In genomic region chr7:73306728-73307127, GRCm38 (mm10) we compare ENCODE assay signal across 21 mouse cellular contexts.
DNase-seq lines count a peak whose midpoint lies in the region; ATAC-seq and TF ChIP-seq lines count a peak whose summit lies in the region.
"Had no signal": no experiment of that assay in that cellular context is flagged by ENCODE, and none has a peak within 500 bp of the region (broad histone marks: within the 10 kb centered on the region; RNA-seq: fewer than 3 reads in every experiment).

No protein-coding gene starts in this region.

- H3K4me1 ChIP-seq in forebrain, embryonic 10.5 days = peaks cover 65% of the 10 kb centered on the region
- H3K4me1 ChIP-seq in forebrain, embryonic 12.5 days = peaks cover 56% of the 10 kb centered on the region
- H3K4me1 ChIP-seq in midbrain, embryonic 10.5 days = peaks cover 71% of the 10 kb centered on the region
- peaks cover 22% of the 10 kb centered on the region; the same call in 1 of the 2 replicates for H3K4me1 ChIP-seq in midbrain, embryonic 16.5 days (ENCODE audit: control insufficient read depth, insufficient read depth, low read length)
- H3K4me1 ChIP-seq: heart, embryonic 12.5 days; liver, embryonic 12.5 days had no signal

- H3K36me3 ChIP-seq in forebrain, embryonic 10.5 days (replicated peaks) = no peaks in the 10 kb centered on the region
- H3K36me3 ChIP-seq in forebrain, embryonic 12.5 days (replicated peaks) = no peaks in the 10 kb centered on the region
- H3K36me3 ChIP-seq in midbrain, embryonic 10.5 days = no peaks in the 10 kb centered on the region
- H3K36me3 ChIP-seq in midbrain, embryonic 16.5 days (ENCODE audit: control insufficient read depth, insufficient read depth, low read length) = no peaks in the 10 kb centered on the region
- H3K36me3 ChIP-seq: heart, embryonic 12.5 days; limb, embryonic 12.5 days; liver, embryonic 12.5 days; neural tube, embryonic 12.5 days; stomach, embryonic 15.5 days had no signal

- H3K9me3 ChIP-seq in forebrain, embryonic 10.5 days = no peaks in the 10 kb centered on the region
- 0 out of 2 replicates have a peak, but pooled peaks cover 5% of the 10 kb centered on the region for H3K9me3 ChIP-seq in forebrain, embryonic 12.5 days
- H3K9me3 ChIP-seq in midbrain, embryonic 10.5 days (replicated peaks) = no peaks in the 10 kb centered on the region; the same call in 1 of the 2 replicates
- no peaks in the 10 kb centered on the region for H3K9me3 ChIP-seq in midbrain, embryonic 16.5 days (replicated peaks; ENCODE audit: control insufficient read depth, low read length, poor library complexity, severe bottlenecking)
- H3K9me3 ChIP-seq: heart, embryonic 12.5 days; limb, embryonic 12.5 days; liver, embryonic 12.5 days; neural tube, embryonic 12.5 days; stomach, embryonic 15.5 days had no signal

- no peak overlapping the region for H3K9ac ChIP-seq in forebrain, embryonic 12.5 days
- no peak overlapping the region for H3K9ac ChIP-seq in midbrain, embryonic 16.5 days (ENCODE audit: low read depth, low read length)
- H3K9ac ChIP-seq: heart, embryonic 12.5 days; limb, embryonic 12.5 days; liver, embryonic 12.5 days; lung, embryonic 14.5 days; neural tube, embryonic 12.5 days; stomach, embryonic 15.5 days had no signal

- DNase-seq in forebrain, embryonic 10.5 days (ENCODE audit: extremely low spot score, low spot score) = no peak
- DNase-seq in midbrain, embryonic 10.5 days (ENCODE audit: low spot score) = peak; percentile 50
- DNase-seq in brain, embryonic 14.5 days (ENCODE audit: low read depth) = peak; percentile 53
- peak; percentile 26 for DNase-seq in retina, postnatal 1 day
- no peak for DNase-seq in lung, adult 18-20 months
- DNase-seq: cerebellum, adult 9-11 months; gastrocnemius, postnatal 25 days; heart, postnatal 14 days; kidney, adult 11 months; lung, embryonic 14.5 days; lung, postnatal 4 days; right cerebral cortex, postnatal 25 days; thymus, adult 18-20 months; thymus, postnatal 4 days had no signal

- TF ChIP-seq POLR2A in brain, embryonic 14.5 days (IDR thresholded peaks at IDR 0.05; ENCODE audit: borderline replicate concordance, extremely low read depth, insufficient read depth, insufficient read length, poor library complexity, severe bottlenecking) = no peak

- WGBS in forebrain, embryonic 10.5 days = 47% methylated on average over 5 of the region's 5 CpGs
- WGBS in forebrain, embryonic 12.5 days = 43% methylated on average over 5 of the region's 5 CpGs
- WGBS in midbrain, embryonic 10.5 days = 38% methylated on average over 5 of the region's 5 CpGs
- 56% methylated on average over 5 of the region's 5 CpGs for WGBS in midbrain, embryonic 16.5 days

- no peak overlapping the region for H3K4me2 ChIP-seq in forebrain, embryonic 12.5 days
- no peak overlapping the region for H3K4me2 ChIP-seq in midbrain, embryonic 16.5 days (ENCODE audit: low read length)
- H3K4me2 ChIP-seq: heart, embryonic 12.5 days; limb, embryonic 12.5 days; liver, embryonic 12.5 days; lung, embryonic 14.5 days; neural tube, embryonic 12.5 days; stomach, embryonic 15.5 days had no signal

- peak overlapping the region; percentile 76; the same call in 1 of the 2 replicates for H3K27ac ChIP-seq in forebrain, embryonic 10.5 days
- H3K27ac ChIP-seq in forebrain, embryonic 12.5 days = no peak overlapping the region
- H3K27ac ChIP-seq in midbrain, embryonic 10.5 days (replicated peaks) = peak overlapping the region; percentile 84
- H3K27ac ChIP-seq in midbrain, embryonic 16.5 days (ENCODE audit: low read length) = no peak overlapping the region
- H3K27ac ChIP-seq: limb, embryonic 12.5 days; liver, embryonic 12.5 days; neural tube, embryonic 12.5 days; stomach, embryonic 15.5 days had no signal

- TF ChIP-seq CTCF in brain, embryonic 14.5 days (IDR thresholded peaks at IDR 0.05; ENCODE audit: borderline replicate concordance, extremely low read depth, insufficient read depth, insufficient read length) = no peak

- H3K27me3 ChIP-seq in forebrain, embryonic 10.5 days (ENCODE audit: poor library complexity, severe bottlenecking) = peaks cover 25% of the 10 kb centered on the region; the same call in 1 of the 2 replicates
- H3K27me3 ChIP-seq in forebrain, embryonic 12.5 days = no peaks in the 10 kb centered on the region
- H3K27me3 ChIP-seq in midbrain, embryonic 10.5 days (ENCODE audit: low read depth, poor library complexity, severe bottlenecking) = 0 out of 2 replicates have a peak, but pooled peaks cover 4% of the 10 kb centered on the region
- H3K27me3 ChIP-seq in midbrain, embryonic 16.5 days (ENCODE audit: control insufficient read depth, insufficient read depth, low read depth, low read length) = no peaks in the 10 kb centered on the region
- H3K27me3 ChIP-seq: neural tube, embryonic 12.5 days; stomach, embryonic 15.5 days had no signal

- ATAC-seq in forebrain, embryonic 12.5 days (ENCODE audit: low FRiP score) = no peak
- ATAC-seq in midbrain, embryonic 16.5 days = no peak
- ATAC-seq: liver, embryonic 12.5 days had no signal

- no peak overlapping the region for H3K4me3 ChIP-seq in forebrain, embryonic 10.5 days
- no peak overlapping the region for H3K4me3 ChIP-seq in forebrain, embryonic 12.5 days (replicated peaks)
- H3K4me3 ChIP-seq in midbrain, embryonic 10.5 days = no peak overlapping the region
- H3K4me3 ChIP-seq in midbrain, embryonic 16.5 days (ENCODE audit: low read depth, low read length) = no peak overlapping the region
- H3K4me3 ChIP-seq: heart, embryonic 12.5 days; limb, embryonic 12.5 days; liver, embryonic 12.5 days; neural tube, embryonic 12.5 days; stomach, embryonic 15.5 days had no signal

Comparison
In these comparisons a context has a peak if more than half of its experiments do, and no peak if none do; other contexts are left out.
1. H3K27ac ChIP-seq: peak in forebrain, embryonic 10.5 days (single experiment) and midbrain, embryonic 10.5 days (single experiment); none in forebrain, embryonic 12.5 days (single experiment) and midbrain, embryonic 16.5 days (single experiment).
2. DNase-seq: peak in midbrain, embryonic 10.5 days (single experiment), brain, embryonic 14.5 days (single experiment) and retina, postnatal 1 day (single experiment); none in forebrain, embryonic 10.5 days (single experiment) and lung, adult 18-20 months (0 of 2).